Mouse (Mus musculus) heart, postnatal 25 days (tissue): ENCODE data around the gene Vnn3. TPM values are rescaled to one million over a fixed set of nuclear protein-coding genes. Genes with fewer than 3 reads are reported as not detected.

ENCODE experiments used
- DNase-seq: peaks from one replicate; pipeline ENCODE4 v3.0.0; 2022; ENCODE audit warnings: low spot score
- intact Hi-C: fragments of 180-260 bp; cut with DNase I; formaldehyde crosslinking; loops from one replicate; pipeline ENCODE4 v1.15.1; 2025
- total RNA-seq, 2 experiments: library from RNA; stranded (reverse); gene quantifications; 2 replicates each; pipeline ENCODE4 v1.2.3; 2021

Vnn3 gene
- not detected for total RNA-seq

DNA sequence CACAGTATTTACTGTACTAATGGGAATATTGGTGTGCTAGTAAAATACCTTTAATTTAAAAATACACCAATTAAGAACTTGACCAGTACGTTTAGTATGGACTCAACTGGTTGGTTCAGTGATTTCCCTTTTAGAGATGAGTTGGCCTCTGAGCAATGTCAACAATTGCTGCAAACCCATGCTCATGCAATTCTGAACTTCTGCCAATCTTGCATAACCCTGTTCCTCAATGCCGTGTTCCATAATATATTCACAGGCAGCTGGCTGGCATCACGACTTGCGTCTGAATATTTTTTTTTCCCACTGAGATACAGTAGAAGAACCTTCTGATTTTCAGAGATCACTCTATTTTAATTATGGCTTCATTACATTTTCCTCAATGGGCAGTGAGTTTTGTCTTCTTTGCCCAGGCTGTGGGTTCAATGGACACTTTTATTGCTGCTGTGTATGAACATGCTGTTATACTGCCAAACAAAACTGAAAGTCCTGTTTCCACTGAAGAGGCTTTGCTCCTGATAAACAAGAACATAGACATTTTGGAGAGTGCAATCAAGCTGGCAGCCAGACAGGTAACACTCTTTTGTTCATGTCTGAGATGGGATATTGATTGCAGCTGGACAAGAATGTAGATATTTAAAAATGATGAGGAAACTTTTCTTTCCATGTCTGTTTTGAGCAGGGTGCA is at the start of gene Vnn3:
Gene Vnn3, plus strand, starts transcription at position 235 of the 685 bp plus-strand sequence.
- DNase-seq: no peak
- intact Hi-C loops: no loop called here

DNA sequence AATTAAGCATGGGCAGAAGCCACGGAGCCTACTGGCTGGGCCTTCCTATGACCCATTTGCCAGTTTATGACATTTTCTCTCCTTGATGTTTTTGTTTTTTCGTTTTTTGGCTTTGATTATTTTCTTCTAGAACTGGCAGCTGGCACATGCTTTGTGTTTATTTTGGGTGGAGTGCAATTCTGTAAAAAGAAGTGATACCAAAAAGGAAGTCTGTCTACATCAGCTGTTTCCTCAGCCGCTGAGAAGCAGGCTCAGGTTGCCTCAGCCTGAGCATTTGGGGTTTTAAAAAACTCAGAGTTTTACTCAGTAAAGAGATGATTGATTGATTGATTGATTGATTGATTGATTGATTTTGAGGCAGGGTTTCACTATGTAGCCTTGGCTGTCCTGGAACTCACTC is 48.4 kb upstream of the Vnn3 start:
- DNase-seq: no peak
- intact Hi-C loops: no loop called here

DNA sequence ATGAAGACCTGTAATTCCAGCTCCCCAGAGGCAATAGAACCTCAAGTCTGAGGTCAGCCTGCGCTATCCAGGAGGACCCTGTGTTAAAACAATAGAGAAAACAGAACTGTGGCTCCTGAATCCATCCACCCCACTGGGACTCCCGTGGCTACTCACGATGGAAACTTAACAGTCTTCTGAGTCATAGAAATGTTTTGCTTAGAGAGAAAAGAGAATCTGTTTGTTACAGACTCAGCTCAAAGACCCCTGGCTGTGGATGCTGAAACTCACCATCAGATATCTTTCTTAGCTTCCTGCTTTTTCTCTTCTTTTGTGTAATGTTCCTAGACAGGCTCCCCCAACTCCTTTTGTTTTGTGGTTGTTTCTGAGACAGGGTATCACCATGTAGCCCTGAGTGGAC is 46.6 kb upstream of the Vnn3 start:
- intact Hi-C loops: no loop called here
- DNase-seq: no peak

DNA sequence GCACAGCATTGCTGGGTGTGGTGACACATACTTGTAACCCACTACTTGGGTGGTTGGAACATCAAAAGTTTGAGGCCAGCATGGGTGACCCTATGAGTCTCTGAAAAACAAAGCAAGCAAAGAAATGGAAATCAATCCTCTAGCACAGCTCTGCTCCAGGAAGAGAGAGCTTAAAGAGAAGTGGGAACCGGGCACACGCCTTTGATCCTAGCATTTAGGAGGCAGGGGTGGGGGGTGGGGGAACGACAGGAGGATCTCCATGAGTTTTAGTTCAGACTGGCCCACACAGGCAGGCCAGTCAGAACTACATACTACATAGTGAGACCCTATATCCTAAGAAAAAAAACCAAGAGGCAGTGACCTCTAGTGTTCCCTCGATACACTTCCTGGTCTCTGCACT is 45.1 kb upstream of the Vnn3 start:
- DNase-seq: no peak

DNA sequence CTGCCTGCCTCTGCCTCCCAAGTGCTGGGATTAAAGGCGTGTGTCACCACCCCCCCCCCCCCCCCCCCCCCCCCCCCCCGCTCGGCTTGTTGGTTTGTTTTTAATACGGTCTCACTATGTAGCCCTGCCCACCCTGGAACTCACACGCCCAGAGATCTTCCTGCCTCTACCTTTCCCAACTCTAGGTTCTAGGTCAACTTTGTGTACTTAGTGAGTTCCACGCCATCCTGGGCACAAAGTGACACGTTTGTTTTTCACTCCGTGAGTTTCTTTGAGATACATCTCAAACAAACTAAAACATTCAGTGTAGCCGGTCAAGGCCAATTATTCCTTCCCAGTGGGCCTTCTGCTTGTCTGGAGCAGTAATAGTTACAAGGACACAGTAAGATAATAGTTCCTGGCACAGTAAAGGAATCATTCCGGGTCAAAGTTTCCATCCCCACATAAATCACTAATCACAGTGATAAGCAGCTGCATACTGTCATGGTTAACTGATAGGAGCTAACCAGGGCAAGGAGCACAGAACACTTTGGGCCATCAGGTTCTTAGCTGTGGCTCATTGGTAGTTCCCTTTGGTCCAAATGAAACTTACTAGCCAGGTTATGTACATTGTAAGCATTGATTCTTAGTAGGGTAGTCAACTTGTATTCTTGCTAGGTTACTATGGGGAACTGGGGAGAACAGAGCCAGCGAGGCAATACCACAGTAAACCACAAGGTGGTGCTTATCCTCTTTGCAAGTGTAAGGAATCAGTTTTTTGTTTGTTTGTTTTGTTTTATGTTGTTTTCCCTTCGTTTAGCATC is 39.4 kb upstream of the Vnn3 start:
- no peak for DNase-seq
- intact Hi-C loops: loop anchor here (2.0 to 10.0 kb wide), 3 partner anchors 163 to 483 kb away; partner anchors contain the start of gene Taar5

More for the DNA sequence above, 45.1 kb upstream of the Vnn3 start:
- intact Hi-C loops: no loop called here

DNA sequence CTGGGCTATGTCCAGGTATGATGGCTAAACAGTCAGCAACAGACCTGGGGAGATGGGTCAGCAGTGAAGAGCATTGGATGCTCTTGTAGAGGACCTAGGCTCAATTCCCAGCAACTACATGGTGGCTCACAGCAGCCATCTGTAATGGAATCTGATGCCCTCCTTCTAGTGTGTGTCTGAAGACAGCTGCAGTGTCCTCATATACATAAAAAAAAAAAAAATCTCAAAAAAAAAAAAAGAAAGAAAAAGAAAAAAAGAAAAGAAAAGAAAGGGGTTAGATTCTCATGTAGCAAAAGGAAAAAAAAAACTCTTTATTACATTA is 38.9 kb upstream of the Vnn3 start:
- no peak for DNase-seq
- intact Hi-C loops: loop anchor here (2.0 to 10.0 kb wide), 3 partner anchors 162 to 482 kb away; partner anchors contain the start of gene Taar5

DNA sequence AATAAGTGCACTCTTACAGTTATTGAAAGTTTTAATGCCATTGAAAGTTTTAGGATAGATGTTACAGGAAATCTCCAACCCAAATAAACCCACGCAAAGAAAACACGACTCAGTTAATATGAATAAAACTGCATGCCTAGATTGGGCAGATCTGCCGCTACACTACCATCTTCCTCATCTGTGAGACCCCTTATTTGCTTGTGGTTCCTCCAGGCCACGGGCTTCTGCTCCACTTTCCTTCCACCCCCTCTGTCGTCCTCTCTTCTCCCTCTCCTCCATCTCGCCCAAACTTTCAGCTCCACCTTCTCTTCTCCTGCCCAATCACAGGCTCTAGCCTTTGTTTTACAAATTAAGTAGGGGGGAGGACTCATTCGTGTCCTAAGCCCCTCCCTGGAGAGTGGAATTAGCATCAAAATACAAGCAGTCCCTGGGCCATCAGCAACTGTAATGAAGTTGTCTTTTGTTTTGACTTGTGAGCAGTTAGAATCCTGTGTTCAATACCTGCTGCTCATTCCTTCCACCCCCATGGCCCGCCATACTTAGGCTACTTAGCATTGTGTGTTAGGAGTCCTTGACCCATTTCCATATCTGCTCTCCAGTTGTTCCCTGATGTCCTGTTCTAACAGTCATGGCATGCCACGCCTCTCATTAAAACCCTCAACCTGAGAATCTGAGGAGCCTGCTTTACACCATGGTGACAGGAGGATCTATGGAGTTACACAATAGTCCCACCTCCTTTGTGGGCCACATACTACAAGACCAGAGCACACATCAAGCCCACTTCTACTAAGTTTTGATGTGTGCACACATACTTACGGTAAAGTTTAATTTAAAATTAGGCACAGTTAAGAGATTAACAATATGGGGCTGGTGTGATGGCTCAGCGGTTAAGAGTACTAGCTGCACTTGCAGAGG is 38.2 kb upstream of the Vnn3 start:
- intact Hi-C loops: loop anchor here (2.0 to 10.0 kb wide), 3 partner anchors 162 to 482 kb away; partner anchors contain the start of gene Taar5
- no peak for DNase-seq

DNA sequence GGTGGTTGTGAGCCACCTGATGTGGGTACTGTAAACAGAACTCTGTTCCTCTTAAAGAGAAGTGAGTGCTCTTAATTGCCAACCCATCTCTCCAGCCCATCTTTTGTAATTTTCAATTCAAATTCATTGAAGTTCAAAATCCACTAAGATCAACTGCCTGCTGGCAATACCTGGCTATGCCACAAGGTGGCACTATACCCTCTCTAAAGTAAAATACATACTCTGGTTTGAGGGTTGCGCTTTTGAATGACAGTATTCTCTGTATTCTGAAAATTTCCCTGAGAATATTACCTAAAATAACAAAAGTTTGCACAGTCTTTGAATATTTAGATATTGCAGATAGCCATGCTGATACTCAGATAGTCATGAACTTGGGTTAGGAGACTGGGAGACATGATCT is 36.1 kb upstream of the Vnn3 start:
- intact Hi-C loops: loop anchor here (1.0 to 10.0 kb wide), 3 partner anchors 160 to 480 kb away; partner anchors contain the start of gene Taar5
- DNase-seq: no peak

DNA sequence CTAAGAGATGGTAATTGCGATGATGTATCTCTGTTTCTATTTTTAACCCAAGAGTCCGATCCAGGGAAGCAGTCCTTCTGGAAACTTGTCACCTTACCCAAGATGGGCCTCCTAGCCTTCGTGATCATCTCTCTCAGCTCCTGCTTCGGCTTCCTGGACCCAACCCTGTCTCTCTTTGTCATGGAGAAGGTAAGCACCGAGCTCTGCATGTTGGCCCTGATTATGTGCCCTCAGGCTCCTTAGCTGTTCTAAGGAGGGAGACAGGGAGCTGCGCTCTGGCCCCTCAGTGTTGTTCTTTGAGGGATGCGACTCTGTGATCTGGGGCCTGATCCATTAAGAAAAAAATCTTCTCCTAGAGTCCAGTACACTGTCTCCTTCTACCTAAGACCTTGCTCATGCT is 35.0 kb upstream of the Vnn3 start:
- DNase-seq: no peak
- intact Hi-C loops: loop anchor here (10.0 kb wide), 2 partner anchors 159 to 479 kb away; partner anchors contain the start of gene Taar5

DNA sequence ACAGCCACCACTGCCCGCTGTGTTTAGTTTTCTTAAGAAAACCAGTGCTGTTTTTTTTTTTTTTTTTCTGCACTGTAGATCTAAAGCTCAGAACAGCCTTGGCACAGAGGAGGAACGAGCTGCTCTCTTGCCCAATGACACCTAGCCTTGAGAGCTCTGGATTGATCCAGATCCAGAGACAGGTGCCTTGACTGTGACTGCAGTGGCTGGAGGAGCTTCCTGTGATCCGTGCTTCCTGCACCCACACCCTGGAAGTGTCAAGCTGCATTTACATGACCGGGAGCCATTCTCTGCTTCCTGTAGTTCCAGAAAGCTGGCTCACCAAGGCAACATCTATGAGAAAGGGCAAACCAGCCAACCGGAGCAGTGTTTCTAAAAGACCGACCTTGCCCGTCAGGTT is 24.7 kb upstream of the Vnn3 start:
- intact Hi-C loops: no loop called here
- DNase-seq: no peak

DNA sequence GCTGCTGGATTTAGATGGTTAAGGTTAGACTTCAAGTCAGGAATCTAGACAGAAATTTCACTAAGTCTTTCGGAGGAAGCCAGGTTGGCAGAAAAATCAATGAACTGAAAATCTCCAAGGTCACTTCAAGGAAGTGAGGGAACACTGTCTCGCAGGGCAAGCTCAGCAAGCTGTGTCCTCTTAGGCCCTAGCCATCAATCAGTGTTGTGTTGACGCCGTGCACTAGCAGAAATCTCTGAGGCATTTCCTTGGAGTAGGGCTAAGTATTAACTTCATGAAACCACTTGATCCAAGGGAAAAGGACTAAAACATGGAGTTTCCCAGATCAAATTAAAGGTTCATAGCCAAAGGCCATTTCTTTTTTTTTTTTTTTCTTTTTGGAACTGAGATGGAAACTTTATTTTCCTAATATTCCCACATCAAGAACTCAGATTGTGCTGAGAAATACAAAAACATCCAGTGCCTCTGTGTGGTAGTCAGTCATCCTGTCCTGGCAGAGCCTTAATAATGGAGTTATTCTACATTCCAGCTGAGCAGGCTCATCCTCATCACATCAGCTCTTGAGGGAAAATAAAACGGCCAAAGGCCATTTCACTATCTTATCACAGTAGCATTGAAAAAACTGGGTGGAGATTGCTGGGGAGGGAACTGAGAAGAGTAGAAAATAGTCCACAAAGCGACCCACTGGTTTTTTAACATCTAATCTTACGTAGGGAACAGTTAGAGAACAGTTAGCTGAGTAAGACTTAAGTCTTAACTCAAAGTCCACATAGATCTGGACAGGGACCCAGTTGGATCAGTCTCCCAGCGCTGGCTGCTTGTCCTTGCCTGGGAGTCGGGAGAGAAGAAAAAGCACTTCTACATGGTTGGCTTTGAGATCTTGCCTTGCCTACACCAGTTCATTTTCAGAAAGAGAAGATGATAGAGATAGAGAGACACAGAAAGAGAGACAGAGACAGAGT is 15.0 kb upstream of the Vnn3 start:
- intact Hi-C loops: no loop called here
- DNase-seq: no peak

DNA sequence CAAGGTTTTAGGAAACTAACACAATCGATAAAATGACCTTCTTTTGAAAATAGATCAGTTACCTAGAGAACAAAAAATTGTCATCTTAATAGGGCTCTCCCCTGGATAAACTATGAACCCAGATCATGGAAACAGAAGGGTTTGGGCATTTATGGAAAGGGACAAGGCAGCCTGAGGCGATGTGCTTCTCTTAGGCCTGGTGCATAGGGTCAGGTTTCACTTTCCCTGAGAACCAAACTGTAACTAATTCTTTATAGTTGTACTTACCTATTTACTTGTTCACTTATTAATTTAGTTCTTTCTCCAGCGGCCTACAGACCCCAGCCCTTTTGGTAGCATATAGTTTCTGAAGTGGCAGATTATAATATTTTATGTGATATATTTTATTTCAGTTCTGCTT is 14.1 kb upstream of the Vnn3 start:
- intact Hi-C loops: no loop called here
- DNase-seq: no peak

DNA sequence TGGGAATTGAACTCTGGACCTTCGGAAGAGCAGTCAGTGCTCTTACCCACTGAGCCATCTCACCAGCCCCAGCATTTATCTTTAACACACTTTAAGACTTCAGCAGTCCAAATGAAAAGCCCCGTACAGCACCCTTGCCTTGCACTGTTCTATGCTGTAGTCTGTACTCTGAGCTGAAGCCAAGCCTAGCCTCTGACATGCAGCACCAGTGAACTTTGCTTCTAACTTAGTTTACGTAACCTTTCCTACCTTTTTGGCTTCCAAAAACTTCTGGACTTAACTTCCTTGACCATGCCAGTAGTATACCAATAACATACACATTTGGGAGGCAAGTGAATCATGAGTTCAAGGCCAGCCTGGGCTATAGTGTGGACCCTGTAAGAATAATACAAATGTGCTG is 12.4 kb upstream of the Vnn3 start:
- DNase-seq: no peak
- intact Hi-C loops: no loop called here

DNA sequence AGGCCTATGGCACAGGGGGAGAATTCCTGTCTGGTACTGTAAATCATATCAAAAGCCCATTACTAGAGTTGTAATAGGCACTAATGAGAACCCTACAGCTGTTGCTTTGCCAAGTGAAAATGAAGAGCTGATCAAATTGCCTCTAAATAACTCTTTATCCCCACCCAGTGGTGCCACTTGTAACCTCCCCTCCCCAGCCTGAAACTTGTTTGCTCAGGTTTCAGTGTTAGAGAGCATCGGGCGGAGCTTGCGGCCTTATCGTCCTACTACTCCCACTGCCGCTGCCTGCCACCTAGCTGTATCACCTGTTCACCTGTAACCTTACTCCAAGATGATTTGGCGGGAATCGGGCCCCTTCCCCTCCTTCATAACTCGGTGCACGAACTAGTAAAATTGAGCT is 11.9 kb upstream of the Vnn3 start:
- DNase-seq: no peak
- intact Hi-C loops: no loop called here

DNA sequence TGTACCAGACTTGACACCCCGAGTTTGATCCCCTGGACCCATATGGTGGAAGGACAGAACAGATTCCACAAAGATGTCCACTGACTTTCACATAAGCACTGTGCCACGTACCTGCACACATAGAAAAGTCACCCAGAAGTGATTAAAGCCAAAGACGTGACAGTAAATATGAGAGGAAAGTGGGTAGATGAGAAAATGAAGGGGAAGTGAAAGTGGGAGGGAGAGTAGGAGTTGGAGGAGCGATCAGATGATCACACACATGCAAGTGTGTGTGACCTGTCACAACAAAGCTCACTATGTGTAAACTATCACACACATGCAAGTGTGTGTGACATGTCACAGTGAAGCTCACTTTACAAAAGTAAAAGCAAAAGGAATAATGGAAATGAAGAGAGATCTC is 10.8 kb upstream of the Vnn3 start:
- intact Hi-C loops: no loop called here

DNA sequence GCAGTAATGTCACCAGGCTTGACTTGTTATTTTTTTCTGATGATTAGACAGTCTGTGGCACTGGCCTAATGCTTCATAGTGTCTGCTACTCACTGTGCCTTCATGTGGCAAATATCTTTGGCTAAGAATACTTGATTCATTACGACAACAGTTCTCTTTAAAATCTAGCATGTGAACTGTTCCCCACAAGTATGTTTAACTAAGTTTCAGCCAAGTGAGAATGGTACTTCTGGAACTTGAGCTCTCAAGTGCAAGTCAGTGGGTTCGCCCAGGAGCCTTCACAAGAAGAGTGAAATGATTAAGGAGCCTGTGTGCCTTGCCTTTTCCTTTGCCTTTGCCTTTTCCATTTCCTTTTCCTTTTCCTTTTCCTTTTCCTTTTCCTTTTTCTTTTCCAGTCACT is 834 bp downstream of the Vnn3 start:
- intact Hi-C loops: no loop called here
- DNase-seq: no peak

More for the DNA sequence above, 10.8 kb upstream of the Vnn3 start:
- no peak for DNase-seq

DNA sequence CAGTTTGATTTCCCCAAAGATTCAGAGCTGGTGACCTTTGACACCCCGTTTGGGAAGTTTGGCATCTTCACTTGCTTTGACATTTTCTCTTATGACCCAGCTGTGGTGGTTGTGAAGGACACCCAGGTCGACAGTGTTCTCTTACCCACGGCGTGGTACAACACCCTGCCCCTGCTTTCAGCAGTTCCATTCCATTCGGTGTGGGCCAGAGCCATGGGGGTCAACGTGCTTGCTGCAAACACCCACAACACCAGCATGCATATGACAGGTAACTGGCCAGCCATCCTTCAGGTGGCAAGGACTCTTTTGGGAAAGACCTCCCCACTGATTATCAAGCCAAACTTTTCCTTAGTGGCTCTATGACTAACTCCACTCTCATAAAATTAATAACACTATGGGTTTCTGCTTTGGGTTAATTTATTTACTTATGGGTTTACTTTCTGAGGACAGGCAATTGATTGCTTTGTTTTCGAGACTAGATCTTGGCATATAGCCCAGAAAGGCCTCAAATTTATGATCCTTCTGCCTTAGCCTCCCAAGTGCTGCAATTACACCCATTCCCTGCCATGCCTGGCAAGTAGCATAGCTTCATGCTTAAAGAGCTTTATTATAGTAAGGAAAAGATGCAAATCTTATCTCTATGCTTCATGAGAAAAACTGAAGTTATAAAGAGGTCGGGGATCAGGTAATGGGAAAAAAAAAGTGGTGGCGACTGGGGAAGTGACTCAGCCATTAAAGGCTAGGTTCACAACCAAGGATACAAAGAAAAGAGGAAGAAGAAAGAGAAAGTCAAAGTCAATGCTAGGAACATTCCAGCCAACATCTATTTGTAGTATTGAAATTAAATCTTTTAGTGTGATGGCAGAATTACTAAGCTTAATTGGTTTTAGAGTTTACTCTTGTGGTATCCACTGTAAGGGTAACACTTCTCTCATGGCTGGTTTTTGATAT is 13.4 kb downstream of the Vnn3 start:
- no peak for DNase-seq
- intact Hi-C loops: no loop called here

DNA sequence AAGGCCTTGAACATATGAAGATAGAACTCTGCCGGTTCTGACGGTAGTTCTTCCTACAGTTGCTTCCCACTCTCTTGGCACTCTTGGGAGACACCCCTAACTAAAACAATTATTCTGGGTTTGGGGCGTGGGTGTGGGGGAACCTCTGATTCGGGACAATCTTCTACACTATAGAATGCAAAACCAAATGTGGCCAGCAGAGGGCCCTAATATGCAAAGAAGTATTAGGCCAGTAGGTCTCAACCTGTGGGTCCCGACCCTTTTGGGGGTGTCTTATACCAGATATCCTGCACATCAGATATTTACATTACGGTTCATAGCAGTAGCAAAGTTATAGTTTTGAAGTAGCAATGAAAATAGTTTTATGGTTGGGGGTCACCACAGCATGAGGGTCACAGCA is 29.4 kb downstream of the Vnn3 start:
- intact Hi-C loops: no loop called here
- DNase-seq: no peak
